Mouse (Mus musculus): ENCODE data around the gene Tmem151b.

DNA sequence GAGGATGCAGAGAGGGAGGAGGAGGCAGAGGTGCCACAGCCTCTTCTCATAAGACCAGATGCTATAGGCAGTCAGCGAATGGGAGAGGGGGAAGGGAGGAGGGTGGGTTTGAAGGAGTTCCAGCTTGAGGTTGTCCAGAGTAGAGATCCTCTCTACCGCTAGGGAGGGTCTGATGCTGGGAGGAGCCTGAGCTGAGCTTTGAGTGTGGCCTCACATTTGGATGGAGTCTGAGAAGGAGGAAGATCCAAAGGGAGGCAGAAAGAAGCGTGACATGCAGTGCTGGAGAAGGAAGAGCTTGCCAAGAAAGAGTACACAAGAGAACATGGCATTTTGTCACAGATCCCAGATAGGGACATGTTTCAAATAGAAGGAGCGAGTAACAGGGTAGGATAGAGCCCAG, 11.1 kb downstream of the Tmem151b start:
- TF ChIP-seq GATA1 (IDR thresholded peaks at IDR 0.05; ENCODE audit: low read length) (no peak), TAL1 (IDR thresholded peaks at IDR 0.05; ENCODE audit: low read length) (no peak)

All from erythroblast, embryonic 14.5 days (primary cell).